Mouse (Mus musculus) heart, adult 2 months (tissue): ENCODE measurements around the gene Krtap17-1. TPM values are rescaled to one million over a fixed set of nuclear protein-coding genes. Genes with fewer than 3 reads are reported as not detected.

ENCODE experiments used
- DNase-seq, 2 experiments: peaks; one replicate each; pipeline ENCODE4 v3.0.0; 2021
- H3K27ac ChIP-seq: fragments of 200-600 bp; 2 replicates; pipeline ENCODE4 v1.8.1; 2022
- H3K27me3 ChIP-seq: fragments of 200-500 bp; 2 replicates; pipeline ENCODE4 v1.6.1; 2012; ENCODE audit warnings: mild to moderate bottlenecking, low read length, inconsistent platforms, mixed read lengths; ENCODE audit not compliant: control insufficient read depth, insufficient read depth
- H3K36me3 ChIP-seq: fragments of 200-500 bp; 2 replicates; pipeline ENCODE4 v1.6.1; 2012; ENCODE audit warnings: low read length, inconsistent platforms; ENCODE audit not compliant: control insufficient read depth, insufficient read depth
- H3K4me1 ChIP-seq: fragments of 200-500 bp; 2 replicates; pipeline ENCODE4 v1.6.1; 2011; ENCODE audit warnings: low read length; ENCODE audit not compliant: control insufficient read depth, insufficient read depth
- H3K4me3 ChIP-seq: fragments of 200-600 bp; 2 replicates; pipeline ENCODE4 v1.8.1; 2022
- H3K79me2 ChIP-seq: fragments of 200-500 bp; replicated peaks from 2 replicates; pipeline ENCODE4 v1.6.1; 2012; ENCODE audit warnings: mild to moderate bottlenecking, inconsistent platforms, low read length, moderate library complexity, mixed read lengths; ENCODE audit not compliant: control insufficient read depth, insufficient read depth
- H3K9ac ChIP-seq: fragments of 200-500 bp; 2 replicates; pipeline ENCODE4 v1.6.1; 2012; ENCODE audit warnings: low read depth, mild to moderate bottlenecking, control low read depth, inconsistent platforms, low read length, mixed read lengths
- CTCF ChIP-seq: fragments of 200-600 bp; IDR thresholded peaks from 2 replicates; pipeline ENCODE4 v1.8.1; 2022; ENCODE audit warnings: antibody characterized with exemption, mild to moderate bottlenecking, moderate library complexity
- EP300 ChIP-seq: fragments of 200-500 bp; IDR thresholded peaks from 2 replicates; pipeline ENCODE4 v1.6.1; 2011; ENCODE audit warnings: low read depth, low read length, control low read depth; ENCODE audit not compliant: insufficient read depth
- POLR2A ChIP-seq: fragments of 200-500 bp; IDR thresholded peaks from 2 replicates; pipeline ENCODE4 v1.6.1; 2011; ENCODE audit warnings: mild to moderate bottlenecking, low read depth, low read length, control low read depth; ENCODE audit not compliant: insufficient read depth
- WGBS: fragments of 180-500 bp; shearing (Covaris S2); methylation state at CpG from one replicate; pipeline ENCODE4 v1.1.7; 2018; 5-methylcytosine and 5-hydroxymethylcytosine counted together
- intact Hi-C: fragments of 180-260 bp; cut with DNase I; formaldehyde crosslinking; loops from one replicate; pipeline ENCODE4 v1.15.1; 2025
- polyA plus RNA-seq: library from polyadenylated mRNA; depleted of rRNA; stranded (reverse); fragments of >200 nt; gene quantifications from 2 replicates; pipeline ENCODE4 v1.2.3, GENCODE M21; 2012
- total RNA-seq, 2 experiments: library from RNA; stranded (reverse); gene quantifications; 2 replicates each; pipeline ENCODE4 v1.2.3; 2021

Gene Krtap17-1
- total and polyA plus RNA-seq, 3 experiments, result not detected

GRCm38 (mm10) chr11:99985291-99986092, 8.3 kb downstream of the Krtap17-1 start:
- Histone ChIP-seq H3K4me3 (no peak overlapping the region), H3K4me1 (no peaks in the 10 kb centered on the region), H3K27me3 (no peaks in the 10 kb centered on the region; the same call in 1 of the 2 replicates), H3K36me3 (no peaks in the 10 kb centered on the region), H3K9ac (no peak overlapping the region), H3K79me2 (no peaks in the 10 kb centered on the region), H3K27ac (no peak overlapping the region)
- 74% methylated on average over 20 of the region's 20 CpGs for WGBS
- TF ChIP-seq POLR2A (no peak), EP300 (no peak)
- DNase-seq, result peak in 1 of 2 experiments; percentile 15
- intact Hi-C loops, result no loop called here

- Histone ChIP-seq H3K79me2 (no peaks in the 10 kb centered on the region), H3K27me3 (no peaks in the 10 kb centered on the region; the same call in 1 of the 2 replicates), H3K36me3 (no peaks in the 10 kb centered on the region), H3K27ac (no peak overlapping the region), H3K9ac (no peak overlapping the region), H3K4me1 (no peaks in the 10 kb centered on the region), H3K4me3 (no peak overlapping the region)
- TF ChIP-seq EP300, result no peak
- intact Hi-C loops, result no loop called here
- no peak for DNase-seq
- 78% methylated on average over 1 of the region's 1 CpGs for WGBS
Observed at GRCm38 (mm10) chr11:99983442-99983841, 10.4 kb downstream of the Krtap17-1 start.

- H3K4me3 ChIP-seq, result no peak overlapping the region
- no peaks in the 10 kb centered on the region for H3K4me1 ChIP-seq
- no peaks in the 10 kb centered on the region for H3K79me2 ChIP-seq
- TF ChIP-seq POLR2A (no peak), CTCF (no peak), EP300 (no peak)
- H3K9ac ChIP-seq, result no peak overlapping the region
- H3K27me3 ChIP-seq, result no peaks in the 10 kb centered on the region; the same call in 1 of the 2 replicates
- no peaks in the 10 kb centered on the region for H3K36me3 ChIP-seq
- no peak overlapping the region for H3K27ac ChIP-seq
- no peak for DNase-seq
- intact Hi-C loops, result no loop called here
- whole genome bisulfite sequencing, result 79% methylated on average over 9 of the region's 9 CpGs
Observed at GRCm38 (mm10) chr11:99982731-99983130, 11.1 kb downstream of the Krtap17-1 start.

GRCm38 (mm10) chr11:99978953-99979352, 14.8 kb downstream of the Krtap17-1 start, which contains the start of gene Krtap29-1:
Gene Krtap29-1 (minus strand): TSS chr11:99979053.
- Histone ChIP-seq H3K9ac (no peak within 1 kb of the TSS), H3K27me3 (no peaks in the 10 kb centered on the region; the same call in 1 of the 2 replicates), H3K4me1 (no peaks in the 10 kb centered on the region), H3K27ac (no peak within 1 kb of the TSS), H3K36me3 (no peaks in the 10 kb centered on the region), H3K4me3 (no peak within 1 kb of the TSS), H3K79me2 (no peaks in the 10 kb centered on the region)
- no peak for DNase-seq
- no peak for TF ChIP-seq EP300
- no peak for TF ChIP-seq POLR2A
- TF ChIP-seq CTCF, result no peak
- WGBS, result 75% methylated on average over 5 of the region's 5 CpGs
- intact Hi-C loops, result no loop called here

GRCm38 (mm10) chr11:99965961-99966360, 27.8 kb downstream of the Krtap17-1 start:
- H3K4me3 ChIP-seq, result no peak overlapping the region
- WGBS, result 52% methylated on average over 2 of the region's 2 CpGs
- H3K27me3 ChIP-seq, result no peaks in the 10 kb centered on the region; the same call in 1 of the 2 replicates
- H3K79me2 ChIP-seq, result no peaks in the 10 kb centered on the region
- no peak for DNase-seq
- H3K4me1 ChIP-seq, result no peaks in the 10 kb centered on the region
- TF ChIP-seq EP300, result no peak
- TF ChIP-seq POLR2A, result no peak
- no peak for TF ChIP-seq CTCF
- no peak overlapping the region for H3K9ac ChIP-seq
- intact Hi-C loops, result no loop called here
- no peak overlapping the region for H3K27ac ChIP-seq
- H3K36me3 ChIP-seq, result no peaks in the 10 kb centered on the region

- Histone ChIP-seq H3K27me3 (no peaks in the 10 kb centered on the region; the same call in 1 of the 2 replicates), H3K9ac (no peak overlapping the region), H3K27ac (no peak overlapping the region), H3K4me1 (no peaks in the 10 kb centered on the region), H3K4me3 (no peak overlapping the region), H3K79me2 (no peaks in the 10 kb centered on the region), H3K36me3 (no peaks in the 10 kb centered on the region)
- no peak for DNase-seq
- TF ChIP-seq CTCF, result no peak
- TF ChIP-seq POLR2A, result no peak
- no peak for TF ChIP-seq EP300
- 47% methylated on average over 6 of the region's 6 CpGs for WGBS
- intact Hi-C loops, result no loop called here
Observed at GRCm38 (mm10) chr11:99964213-99964612, 29.6 kb downstream of the Krtap17-1 start.
